Mouse (Mus musculus): ENCODE data around the gene Wdfy4.

Gene Wdfy4

DNA sequence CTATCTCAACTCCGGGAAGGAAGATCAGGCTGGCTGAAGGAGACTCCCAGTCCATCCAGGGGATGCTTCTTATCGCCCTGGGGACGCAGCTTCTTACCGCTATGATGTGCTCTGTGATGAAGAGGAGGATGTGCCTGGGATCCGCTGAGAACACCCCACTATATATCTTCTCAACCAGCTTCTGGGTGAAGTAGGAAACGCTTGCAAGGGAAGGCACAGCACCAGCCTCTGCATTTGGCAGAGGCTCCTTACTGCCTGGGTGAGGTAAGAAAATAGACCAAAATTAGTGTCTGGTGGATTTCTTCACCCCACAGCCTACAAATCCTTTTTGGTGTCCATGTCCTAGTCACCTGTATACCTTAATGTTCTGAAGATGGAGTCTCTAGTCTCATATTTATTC lies 107.2 kb downstream of the Wdfy4 start:
- no peak for DNase-seq

DNA sequence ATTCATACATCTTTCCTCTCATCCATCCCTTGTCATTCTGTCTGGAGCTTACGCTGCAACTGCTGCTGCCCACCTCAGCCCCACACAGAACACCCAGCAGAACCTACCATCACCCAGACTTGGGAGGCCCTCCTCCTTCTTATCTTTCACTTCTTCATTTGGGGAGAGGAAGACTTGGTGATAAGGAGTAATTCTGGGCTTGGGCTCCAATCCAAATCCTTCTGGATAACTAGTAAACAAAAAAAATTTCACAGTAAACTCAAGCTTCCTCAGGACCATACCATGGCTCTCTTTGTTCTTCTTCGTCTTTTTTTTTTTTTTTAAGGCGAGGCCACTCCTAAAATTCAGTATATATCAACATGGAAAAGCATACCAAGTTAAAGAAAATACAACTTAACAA lies 112.0 kb downstream of the Wdfy4 start:
- no peak for DNase-seq

DNA sequence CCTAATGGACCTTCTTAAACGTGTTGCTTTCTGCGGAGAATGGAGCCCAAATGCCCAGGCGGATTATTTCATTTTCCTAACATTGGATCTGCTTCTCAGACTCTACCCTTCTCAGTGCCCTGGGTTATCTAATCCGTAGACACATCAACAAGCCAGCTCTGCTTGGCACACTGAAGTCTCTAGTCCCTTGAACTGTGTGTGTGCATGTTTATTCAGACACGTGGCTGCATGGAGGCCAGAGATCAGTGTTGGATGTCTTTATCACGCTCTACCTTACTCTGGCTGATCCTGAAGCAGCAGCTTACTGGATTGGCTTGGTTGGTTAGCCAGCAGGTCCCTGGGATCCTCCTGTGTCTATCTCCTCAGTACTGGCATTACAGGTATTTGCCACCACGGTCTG lies 113.0 kb downstream of the Wdfy4 start:
- DNase-seq = no peak

DNA sequence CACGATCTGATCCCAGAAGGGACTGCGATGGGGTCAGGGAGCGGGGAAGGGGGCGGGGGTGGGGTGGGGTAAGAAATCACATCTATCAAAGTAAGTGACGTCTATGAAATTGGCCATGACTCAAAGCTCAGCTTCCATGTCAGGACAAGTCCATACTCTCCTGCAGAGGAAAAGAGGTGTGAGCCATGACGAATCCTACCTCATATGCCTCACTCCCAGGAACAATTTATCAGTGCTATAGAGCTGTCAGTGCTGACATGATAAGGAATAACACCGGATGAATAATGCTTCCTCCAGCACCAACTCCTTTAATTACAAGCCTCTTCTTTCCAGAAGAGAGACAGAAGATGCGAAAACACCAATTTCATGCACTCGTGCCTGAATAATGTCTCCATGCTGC lies 117.6 kb downstream of the Wdfy4 start:
- DNase-seq = no peak

DNA sequence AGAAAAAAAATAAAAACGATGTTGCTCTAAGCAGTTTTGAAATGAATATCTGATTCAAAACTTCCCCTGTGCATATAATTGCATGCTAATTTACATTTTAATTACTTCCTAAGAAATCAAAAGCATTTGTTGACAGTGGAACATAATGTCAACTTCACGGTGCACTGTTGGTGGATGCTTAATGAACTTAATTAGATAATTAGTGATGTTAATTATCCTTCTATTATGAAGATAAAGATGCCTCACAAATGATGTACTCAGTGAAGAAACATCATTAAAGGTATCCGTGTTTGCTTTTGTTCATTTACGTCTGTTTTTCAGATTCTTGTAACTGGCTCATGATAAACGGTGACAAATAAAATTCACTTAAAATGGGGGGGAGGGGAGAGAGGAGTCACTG lies 122.3 kb downstream of the Wdfy4 start:
- no peak for DNase-seq

DNA sequence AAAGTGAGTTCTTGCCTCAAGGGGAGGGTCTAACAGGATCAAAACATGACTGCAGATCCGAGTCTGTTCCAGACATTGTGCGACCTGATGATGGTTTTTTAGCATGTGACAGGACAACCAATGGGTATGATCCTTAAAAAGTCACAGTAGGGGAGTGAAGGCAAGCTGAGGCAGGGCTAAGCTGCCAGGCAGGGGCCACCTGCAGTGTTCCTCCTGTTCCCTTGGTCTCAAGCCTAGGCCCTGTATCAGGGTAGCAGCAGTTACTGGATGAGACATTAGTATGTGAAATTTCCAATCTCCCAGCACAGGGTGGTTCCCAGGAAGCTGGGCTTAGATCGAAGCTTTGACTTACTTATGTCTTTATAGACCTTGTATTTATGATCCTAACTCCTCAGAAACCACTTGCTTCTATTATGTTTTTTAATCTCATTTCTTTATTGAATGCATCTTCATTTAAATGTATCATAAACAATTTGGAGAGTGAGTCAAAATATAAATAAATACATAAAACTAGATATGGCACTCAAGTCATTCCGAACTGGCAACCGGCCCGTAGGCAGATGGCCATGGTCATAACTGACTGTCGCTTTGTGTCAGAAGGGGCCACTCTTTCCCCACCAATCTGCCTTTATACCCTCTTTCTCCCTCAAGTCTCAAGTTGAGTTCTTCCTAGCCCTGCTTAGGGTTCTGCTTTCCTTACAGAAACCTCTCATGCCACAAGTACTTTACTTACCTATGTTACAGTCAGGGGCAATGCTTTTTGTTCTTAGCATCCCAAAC lies 126.2 kb downstream of the Wdfy4 start:
- no peak for DNase-seq

DNA sequence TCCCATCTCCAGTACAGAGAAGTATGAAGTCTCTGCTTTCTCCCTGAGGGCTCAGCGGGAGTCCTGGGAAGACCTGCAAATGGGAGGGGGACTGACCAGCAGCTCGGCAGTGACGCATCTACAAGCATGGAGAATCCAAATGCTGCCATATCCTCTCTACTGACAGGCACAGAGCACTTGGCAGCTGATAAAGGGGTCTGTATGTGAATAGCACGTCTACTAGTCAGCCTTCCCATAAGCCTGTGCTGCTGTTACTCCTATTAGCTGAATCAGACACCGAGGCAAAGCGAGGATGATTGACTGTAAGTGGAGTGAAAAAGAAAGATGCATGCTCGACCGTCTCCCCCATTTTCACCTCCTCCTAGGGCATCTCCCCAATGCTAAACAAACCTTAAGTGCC lies 131.9 kb downstream of the Wdfy4 start:
- no peak for DNase-seq

DNA sequence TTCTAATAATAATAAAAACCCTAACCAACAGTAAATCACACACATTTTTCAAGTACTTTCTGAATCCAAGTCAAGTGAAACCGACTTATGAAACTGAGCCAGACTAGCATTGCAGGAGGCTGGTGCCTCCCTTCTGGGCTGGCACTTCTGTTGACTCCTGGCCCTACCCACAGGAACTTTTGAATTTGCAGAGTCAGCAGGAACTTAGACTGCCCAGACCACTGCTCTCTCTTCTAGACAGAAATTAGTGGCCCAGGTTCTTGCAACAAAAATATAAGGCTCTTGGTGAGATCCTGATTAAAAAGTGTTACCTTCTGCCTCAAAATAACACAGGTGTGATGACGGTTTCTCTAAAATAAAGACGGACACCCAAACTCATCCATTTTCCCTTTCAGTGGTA lies 140.1 kb downstream of the Wdfy4 start:
- no peak for DNase-seq

DNA sequence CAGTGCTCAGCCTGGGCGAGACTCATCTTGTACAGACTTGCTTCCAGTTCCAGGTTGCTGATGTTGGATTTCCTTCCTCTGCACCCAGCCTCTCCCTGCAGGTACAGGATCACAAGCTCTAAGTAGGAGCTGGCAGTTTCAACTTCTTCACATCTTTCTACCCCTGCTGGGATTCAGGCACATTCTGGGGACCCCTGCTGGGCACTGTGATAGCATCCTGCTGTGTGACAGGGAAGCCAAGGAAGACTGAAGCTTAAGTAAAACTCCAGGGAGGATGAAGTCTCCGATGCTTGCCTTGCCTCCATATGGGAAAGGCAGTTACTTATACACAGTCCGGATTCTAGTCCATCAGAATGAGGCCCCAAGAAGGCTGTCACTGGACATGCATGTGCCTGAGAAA lies 148.5 kb downstream of the Wdfy4 start:
- no peak for DNase-seq

DNA sequence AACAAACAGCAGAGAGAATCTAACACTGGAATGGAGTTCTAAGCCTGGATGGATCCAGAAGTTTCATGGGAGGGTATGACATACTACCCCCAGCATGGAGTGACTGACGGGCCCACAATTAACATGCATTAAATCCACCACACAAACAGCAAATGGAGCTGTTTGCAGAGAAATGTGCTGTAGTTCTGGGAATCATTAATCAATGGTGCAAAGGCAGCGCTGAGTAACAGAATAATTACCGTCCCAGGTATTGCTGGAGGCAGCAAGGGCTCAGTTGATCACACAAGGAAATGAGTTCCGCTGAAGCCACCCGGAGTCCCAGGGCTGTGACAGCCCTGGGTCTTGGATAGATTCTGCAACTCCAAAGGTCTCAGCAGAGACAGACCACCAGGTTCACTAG lies 149.9 kb downstream of the Wdfy4 start:
- no peak for DNase-seq

DNA sequence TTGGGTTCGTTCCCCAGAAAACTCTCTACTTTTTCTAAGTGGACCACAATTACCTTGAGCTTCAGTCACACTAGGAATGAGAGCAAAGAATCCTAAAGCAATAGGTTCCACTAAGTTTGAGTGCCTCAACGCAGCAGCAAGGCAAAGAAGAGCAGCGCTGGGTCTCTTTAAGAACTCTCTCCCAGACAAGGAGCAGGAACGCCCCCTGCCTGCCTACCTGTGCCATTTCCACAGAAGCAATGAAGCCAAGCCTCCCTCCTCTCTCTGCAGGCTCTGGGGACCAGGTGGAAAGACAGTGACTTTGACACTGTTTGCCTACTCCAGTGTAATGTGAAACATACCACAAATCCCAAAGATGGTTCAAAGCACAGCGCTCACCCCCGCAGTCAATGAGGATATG lies 151.9 kb downstream of the Wdfy4 start:
- DNase-seq = peak; percentile 12 to 19

DNA sequence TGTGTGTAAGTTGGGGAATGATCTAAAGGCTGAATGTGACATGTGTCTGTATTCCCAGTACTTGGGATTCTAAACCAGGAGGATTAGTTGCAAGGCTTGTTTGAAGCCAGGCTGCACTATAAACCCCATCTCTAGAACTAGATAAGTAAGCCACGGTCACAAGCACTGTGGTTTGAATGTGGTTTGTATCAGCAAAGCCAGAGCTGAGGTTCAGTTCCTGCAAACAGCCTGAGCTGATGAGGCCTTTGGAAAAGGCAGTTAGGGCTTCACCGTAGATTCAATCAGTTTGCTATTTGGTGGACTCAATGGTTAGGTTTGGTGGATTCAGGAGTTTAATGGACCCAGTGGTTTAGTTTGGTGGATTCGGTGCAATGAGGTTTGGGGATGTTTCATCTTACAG lies 154.5 kb downstream of the Wdfy4 start:
- DNase-seq = no peak

DNA sequence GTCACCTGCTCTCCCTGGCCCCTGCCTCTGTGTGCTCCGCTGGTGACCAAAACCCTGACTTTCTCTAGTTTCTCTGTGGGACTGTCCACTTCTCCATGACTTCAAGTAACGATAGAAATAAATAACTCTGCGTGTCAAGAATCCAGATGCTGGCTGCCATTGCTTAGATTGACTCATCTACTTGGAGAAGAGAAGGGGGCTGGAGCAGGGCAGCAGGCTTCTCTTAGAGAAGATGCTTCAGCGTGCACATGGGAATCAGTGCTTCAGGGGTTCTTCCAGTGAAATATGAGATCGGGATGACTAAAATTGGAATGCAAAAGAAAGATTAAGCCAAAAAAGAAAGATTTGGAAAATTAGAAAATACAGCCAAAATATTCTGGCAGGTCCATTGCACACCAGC lies 165.7 kb downstream of the Wdfy4 start:
- DNase-seq = no peak

DNA sequence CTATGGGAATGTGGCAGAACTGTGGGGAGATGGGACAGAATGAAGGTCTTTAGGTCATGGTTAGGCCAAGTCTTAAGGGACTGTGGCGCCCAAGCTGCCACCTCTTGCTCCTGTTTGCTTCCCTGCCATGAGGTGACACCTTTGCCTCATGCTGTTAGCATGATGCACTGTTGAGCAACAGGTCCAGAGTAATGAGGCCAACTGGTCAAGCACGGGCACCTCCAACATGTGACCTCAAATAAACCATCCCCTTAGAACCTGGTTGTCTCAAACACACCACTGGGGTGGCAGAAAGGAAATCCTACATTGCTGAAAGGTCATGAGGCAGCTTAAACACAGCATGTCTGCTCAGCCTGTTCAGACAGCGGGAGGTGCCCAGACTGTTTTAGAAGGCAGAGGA lies 166.3 kb downstream of the Wdfy4 start:
- DNase-seq = no peak

DNA sequence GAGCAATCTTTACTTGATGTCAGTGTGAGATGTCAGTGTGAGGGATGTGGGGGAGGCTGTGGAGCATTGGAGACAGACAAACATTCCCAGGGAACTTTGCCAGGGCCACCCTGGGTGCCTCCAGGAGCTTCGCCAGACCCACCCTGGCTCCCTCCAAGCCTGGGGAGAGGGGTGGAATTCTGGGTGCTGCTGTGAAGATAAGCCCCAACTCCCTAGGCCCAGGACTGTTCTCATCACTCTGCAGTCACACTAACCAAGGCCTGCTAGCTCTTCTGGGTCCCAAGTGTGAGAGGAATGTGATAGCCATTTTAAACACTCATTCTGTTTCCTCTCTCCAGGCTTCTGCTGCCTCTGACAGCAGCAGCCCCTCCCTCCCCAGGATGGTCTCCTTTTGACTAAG lies 177.7 kb downstream of the Wdfy4 start:
- no peak for DNase-seq

DNA sequence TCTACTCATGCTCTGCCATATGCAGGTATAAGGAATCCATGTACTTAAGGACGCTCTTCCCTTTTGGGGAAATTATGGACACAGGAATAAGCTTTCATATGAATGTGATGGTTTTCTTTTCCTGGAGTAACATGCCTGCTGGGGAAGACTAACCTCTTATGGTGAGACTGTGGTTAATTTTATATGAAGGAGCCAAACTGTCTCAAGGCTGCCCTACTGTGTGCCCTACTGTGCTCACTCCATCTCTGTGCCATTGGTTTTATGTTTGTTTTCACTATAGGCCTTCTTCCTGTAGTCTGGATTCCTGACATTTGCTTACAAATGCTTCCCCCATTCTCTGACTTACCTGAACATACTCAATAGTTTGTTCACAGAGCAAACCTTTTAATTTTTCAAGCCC lies 180.2 kb downstream of the Wdfy4 start:
- DNase-seq = no peak

DNA sequence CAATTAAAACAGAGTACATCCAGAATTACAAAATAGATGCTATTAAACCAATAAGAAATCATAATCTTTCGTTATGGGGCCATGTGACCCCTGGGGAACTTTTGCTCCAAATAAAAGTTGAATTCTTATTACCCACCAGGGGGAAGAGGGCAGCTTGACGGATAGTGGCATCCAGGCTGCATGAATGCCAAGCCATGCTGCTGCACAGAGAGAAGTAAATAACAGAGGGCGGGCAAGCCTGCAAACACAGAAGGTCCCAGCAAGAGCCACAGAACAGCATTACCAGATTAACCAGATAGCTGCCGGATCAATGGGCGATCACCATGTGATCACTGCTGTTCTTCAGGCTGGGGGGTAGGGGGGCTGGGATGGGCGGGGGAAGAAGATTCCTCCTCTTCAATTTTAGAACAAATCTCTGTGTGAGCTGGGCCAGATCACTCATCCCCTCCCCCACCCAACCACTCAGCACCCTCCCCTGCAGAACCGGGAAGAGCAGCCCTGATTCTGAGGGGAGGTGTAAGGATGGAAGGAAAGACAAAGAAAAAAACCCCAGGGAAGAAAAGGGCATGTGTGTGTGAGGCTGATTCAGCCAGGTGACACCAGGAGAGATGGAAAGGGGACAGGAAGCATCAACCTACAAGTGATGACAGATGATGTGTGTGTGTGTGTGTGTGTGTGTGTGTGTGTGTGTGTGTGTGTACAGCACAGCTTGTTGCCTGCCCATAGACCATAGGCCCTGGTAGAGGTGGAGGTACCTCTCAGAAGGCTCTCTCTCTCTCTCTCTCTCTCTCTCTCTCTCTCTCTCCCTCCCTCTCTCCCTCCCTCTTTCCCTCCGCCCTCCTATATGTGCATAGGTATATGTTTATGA lies 185.0 kb downstream of the Wdfy4 start:
- DNase-seq = no peak

DNA sequence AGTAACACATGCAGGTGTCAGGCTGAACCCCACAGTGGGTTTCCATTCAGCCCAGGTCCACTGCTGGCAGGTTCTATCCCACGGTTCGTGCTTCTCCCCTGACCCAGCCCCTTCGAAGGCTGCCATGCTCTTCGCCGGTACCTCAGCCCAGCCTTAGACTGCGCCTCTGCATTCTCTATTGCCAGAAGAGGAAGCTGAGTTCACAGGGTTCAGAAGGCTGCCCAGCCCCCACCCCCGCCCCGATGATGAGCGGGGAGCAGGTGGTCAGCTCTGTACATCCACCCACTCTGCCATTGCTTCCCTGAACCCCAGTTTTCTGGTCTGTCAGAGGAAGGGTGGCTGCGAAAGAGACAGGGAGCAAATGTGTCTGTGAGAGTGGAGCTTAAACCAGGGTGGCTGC lies 185.8 kb downstream of the Wdfy4 start:
- DNase-seq = no peak

DNA sequence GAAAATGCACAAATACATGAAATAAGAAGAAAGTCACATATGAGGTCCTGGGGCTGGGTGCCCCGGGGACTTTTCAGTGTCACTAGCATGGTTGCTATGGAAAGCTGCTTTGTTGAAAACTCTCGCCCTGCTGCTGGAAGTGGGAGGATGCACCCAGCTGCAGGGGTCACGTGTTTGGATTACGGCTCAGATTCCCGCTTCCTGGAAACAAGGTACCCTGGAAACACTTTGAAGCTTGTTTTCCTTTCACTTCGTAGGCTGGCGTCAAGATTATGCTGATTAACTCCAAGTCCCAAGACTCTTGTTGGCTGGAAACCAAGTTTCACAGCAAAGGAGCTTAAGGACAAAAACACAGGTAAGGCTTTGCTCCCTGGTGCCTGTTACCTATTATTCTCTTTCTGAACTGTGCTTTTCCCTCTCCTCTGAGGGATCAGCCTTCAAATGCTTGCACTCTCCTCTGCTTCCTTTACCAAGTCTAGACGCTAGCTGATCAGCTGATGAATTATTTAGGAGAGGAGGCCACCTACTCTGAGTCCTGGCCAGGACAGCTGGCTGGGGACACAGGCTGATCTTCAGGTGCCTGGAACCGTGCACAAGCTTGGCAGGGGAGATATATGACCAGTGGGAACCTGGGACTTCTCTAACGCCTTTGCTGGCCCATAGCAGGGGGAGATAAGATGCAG lies 190.2 kb downstream of the Wdfy4 start:
- DNase-seq = no peak

DNA sequence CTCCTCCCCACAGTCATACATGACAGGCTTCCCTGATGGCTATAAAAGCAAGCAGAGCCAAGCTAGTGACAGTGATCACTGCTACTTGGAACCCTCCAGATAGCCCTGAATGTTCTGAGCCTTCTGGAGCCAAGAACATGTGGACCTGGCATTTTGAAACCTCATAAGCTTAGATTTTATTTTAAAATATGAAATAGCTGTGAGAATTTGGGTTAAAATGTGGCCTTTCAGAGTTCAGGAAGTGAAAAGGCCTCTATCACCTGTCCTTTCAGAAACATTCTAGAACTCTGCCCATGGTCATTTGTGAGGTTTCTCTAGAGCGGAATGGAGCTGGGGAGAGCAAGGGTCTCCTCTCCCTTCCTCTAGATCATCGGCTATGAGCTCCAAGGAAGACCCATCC lies 194.2 kb downstream of the Wdfy4 start, which contains the start of gene Lrrc18:
TSS of gene Lrrc18 (plus strand) at position 301 of the 400 bp plus-strand sequence.
- no peak for DNase-seq

DNA sequence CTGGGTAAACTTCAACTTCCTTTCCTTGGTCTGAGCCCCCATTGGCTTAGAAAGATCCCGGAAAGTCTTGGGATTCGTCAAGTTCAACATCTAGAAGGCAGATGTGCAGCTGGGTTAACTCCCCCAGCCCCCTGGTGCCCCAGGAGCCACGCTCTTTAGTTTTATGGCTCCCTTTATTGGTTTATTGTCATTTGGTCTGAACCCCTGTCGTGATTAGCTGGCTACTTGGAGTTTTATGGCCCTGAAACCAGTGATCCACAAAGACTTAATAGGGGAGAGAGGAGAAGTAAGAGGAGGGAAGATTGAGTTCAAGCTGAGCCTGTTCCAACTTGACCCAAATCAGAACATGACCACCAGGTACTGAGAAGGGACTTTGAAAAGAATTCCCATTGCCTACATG lies 198.6 kb downstream of the Wdfy4 start:
- no peak for DNase-seq

DNA sequence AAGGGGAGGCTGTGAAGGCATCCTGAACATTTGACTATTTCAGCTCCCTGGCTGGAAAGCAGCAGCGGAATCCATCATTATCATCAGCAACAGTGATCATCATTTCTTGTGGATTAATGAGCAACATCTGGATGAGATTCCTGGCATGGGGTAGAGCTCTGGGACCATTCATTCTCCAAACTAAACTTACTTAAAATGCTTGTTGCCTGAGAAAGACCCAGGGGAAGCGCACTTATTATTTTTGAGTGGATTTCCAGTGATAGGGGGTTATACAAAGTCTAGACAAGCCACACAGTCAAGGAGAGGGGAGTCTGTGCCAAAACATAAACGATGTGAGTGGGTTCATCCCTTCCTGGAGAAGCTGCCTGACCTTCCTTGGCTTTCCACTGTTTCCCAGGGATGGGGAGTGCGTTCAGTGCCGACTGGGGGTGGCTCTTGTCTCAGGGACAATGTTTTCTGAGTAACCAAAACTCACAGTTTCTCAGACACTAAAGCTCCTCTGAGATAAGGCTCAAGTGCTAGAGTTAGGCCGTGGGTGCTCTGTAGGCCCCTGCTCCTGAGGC lies 201.1 kb downstream of the Wdfy4 start:
- DNase-seq = no peak

DNA sequence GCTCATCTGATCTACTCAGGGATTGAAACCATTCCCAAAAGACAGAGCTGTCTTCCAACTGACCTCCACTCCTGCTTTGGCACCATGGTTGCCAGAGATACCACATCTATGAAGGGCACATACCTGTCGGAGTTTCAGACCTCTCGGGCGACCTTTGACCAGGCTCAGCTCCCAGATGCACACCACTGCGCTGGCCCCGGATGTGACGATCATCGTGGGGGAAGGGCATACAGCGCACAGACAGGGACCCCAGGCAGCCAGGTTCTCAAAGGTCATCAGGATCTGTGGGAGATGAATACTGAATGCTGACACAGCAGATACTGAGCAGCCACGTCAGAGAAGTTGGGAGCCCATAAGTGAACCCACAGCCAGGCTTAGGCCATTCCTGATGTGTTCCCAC lies 214.6 kb downstream of the Wdfy4 start:
- no peak for DNase-seq

Measured in cerebellum, adult 18-20 months (tissue).